Mouse (Mus musculus) adrenal gland, postnatal 25 days (tissue): ENCODE results near the gene Cacna1e. TPM values are rescaled to one million over a fixed set of nuclear protein-coding genes. Genes with fewer than 3 reads are reported as not detected.
A peak's percentile ranks its signal among the peaks of the same experiment; 100 is the strongest.

Experiments used
- DNase-seq: peaks from one replicate; pipeline ENCODE4 v3.0.0; 2021; ENCODE audit warnings: mixed read lengths
- total RNA-seq: library from RNA; stranded (reverse); gene quantifications from 2 replicates; pipeline ENCODE4 v1.2.3, GENCODE M21; 2021

Cacna1e gene
- total RNA-seq, 1 experiment from 2014 or later = 0.15 TPM

DNA sequence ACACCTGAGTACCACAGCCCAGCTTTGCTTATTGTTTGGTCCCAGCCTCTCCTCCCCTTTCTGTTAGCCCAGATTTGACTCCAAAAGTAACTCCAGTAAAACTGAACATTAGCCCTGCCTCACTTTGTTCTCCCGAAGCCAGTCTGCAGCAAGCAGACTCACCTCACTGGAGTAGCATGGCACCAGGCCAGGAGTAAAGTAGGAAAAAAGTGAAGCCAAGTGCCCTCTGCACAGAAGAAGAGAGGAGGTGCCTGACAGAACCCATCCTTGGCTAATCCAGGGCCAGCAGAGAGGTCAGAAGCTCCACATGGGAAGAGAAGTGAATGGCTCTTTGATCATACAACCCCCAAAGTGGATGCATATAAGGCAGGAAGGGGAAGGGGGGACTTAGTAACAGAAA, 100.8 kb downstream of the Cacna1e start:
- DNase-seq = no peak

DNA sequence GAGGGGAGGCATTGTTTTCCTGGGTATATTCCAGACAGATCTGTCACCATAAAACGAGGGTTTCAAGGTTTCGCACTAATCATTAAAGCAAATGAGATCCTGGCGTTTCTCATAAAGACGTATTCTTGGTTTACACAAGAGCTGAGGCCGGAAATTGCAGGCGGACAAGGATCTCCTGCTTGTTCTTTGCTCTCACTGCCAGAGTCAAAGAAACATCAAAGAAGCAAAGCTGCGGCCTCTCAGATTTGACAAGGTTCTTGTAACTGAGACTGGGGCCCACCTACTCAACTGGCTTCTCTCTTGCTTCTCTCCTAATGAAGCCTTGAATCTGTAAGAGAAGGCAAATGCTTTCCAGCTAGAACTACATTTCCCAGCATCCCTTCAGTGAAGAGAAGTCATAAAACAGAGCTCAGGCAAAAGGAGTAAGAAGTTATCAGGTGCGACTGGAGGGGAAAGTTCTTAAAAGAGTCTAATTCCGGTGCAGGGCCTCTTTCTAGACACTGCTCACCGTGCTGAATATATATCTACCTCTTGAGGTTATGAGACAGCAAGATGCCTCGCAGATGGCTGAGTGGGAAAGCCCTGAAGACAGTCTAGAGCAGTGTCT, 104.3 kb downstream of the Cacna1e start:
- DNase-seq = no peak

DNA sequence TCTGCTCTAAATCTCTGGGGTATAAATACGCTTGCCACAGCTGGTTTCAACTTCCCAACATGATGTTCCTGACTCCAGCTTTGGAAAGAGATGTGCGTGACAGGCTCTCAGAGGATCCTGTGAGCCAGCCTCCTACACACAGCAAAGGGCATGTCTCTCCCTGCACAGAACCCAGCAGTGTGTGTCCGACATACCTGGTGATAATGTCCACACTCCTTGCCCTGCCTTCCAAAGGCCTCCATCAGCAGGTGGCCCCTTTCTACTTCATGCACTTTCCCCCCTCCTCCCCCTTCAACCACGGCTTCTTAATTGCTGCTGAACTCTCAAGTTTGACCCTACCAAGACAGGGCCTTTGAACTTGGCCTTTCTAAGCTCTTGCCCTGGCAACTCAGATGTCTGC, 108.0 kb downstream of the Cacna1e start:
- no peak for DNase-seq

DNA sequence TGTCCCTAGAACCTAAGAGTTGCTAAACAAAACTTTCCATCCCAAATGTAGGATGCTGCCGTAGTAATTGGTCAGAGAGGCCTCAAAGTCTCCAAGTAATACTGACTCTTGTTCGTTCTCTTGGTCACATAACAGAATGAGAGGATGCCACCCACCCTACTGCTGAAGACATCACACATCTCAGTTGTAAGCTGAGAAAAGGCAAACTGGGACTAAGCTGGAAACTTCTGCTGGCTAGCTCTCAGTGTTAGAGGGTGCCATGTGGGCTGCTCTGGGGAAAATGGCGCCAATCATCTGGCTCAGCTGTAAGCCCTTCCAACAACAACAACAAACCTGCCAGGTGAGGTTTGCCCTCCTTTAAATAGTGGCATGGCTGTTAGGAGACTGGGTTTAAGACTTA, 109.8 kb downstream of the Cacna1e start:
- no peak for DNase-seq

DNA sequence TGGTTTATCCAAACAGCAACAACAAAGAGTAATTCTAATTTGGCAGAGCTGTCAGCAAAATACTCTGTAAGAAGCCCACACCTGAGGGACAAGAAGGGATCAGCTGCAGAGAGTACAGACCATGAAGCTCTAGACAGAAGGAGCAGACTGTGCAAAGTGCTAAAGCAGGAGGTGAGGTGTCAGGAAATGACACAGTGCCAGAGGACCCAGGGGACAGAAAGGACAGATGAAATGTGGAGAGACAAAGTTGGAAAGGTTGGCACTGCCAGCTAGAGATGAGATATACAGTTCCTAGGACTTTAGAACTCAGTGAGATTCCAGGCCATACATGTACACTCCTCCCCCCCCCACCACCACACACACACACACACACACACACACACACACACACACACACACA, 113.2 kb downstream of the Cacna1e start:
- no peak for DNase-seq

DNA sequence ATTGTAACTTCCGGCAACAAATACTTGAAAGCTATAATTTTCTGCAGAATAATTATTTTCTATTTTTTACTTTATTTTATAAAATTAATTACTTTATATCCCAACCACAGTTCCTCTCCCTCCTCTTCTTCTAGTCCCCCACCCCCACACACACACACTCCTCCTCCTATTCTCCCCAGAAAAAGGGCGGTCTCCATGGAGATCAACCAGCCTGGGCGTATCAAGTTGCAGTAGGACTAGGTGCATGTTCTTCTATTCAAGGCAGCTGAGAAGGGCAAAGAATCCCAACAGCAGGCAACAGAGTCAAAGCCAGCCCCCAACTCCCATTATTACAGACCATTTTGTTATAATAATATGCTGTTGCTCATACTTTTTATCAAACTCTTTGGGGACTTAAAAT, 113.8 kb downstream of the Cacna1e start:
- DNase-seq = no peak

DNA sequence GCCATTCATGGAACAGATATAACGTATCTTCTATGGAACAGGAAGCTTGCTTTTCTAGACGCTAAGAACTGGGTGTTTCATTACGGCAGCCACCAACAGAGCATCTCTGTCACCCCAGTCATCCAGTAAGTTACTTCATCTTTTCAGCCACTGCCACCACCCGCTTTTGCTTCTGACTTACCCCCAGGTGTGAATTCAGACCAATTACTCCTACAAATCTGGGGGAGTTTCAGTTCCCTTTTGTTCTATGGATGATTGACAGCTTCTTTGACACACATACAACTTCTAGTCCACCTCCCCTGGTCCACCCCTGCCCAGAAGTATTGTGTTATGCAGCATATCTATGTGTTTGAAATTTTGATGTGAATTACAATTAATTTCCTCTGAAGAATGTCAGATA, 121.2 kb downstream of the Cacna1e start:
- no peak for DNase-seq

DNA sequence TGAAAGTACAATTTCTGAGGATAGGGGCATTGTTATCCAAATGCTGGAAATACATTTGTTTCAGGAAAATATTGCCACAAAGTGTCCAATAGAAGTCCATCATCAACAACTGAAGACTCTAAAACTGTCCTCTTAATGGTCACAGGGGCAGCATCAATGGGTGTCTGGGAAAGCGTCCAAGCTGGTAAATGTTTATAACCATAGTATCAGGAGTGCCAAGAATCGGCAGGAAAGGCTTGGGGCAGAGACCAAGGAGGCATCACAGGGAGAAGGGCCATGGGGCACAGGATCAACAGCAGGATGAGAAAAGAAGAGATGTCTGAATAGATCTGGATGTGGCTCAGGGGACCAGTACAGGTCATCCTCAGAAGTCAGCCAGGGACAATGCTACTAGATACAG, 132.2 kb downstream of the Cacna1e start:
- DNase-seq = no peak

DNA sequence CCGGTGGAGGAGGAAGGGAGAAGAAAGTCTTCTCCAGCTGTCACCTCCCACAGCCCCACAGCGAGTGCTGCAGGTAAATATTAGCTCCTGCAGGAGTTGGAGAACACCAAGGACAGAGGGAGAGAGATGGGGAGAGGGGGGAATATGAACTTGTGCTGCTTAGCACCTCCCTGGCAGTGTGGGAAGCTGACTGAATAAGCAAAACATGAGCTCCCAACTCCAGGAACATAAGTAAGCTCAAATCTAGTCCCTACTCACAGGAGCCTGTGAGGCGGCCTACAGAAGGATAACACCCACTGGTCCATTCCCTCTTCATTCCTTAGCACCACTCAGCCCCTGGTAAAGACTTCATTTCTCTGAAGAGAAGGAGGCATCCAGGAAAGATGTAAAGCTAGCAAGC, 135.8 kb downstream of the Cacna1e start:
- no peak for DNase-seq

DNA sequence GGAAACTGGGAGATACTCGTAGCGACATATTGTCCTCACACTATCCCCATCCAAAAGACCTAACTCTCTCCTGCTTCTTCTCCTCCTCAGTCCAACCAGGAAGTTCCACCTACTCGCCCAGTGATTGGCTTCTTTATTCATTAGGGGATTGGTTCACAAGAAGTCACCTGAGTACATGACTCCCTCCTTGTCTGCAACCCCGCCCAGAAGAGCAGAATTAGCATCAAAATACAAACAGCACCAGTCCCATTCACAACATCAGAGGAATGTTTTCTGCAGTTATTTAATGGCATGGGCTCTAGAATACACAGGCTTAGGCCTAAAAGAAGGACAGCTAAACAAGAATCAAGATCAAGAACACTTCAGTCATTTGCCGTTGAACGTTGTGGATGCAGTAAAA, 139.1 kb downstream of the Cacna1e start:
- no peak for DNase-seq

DNA sequence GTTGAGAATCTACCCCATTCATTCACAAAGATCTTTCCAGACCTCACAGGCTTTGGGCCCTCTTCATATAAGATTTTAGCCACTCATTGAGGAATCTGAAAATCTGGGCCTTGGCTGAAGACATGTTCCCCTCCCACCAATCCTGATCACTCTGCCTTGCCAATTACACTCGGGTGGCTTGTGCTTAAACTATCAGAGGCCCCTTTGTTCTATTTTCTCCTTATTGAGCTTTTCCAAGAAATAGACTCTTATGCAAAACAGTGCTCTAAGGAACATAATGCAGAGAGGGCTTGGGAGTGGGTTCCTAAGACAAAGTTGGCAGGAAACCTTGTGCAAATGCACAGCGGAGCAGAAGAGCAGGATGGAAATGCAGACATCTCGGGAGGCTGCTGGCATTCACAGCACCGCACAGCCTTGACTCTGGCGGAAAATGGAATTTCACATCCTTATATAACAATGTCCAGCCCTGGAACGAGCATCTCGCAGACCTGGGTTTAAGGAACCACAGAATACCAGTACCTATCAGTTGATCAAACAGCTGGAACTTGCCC, 153.8 kb downstream of the Cacna1e start:
- DNase-seq = no peak

DNA sequence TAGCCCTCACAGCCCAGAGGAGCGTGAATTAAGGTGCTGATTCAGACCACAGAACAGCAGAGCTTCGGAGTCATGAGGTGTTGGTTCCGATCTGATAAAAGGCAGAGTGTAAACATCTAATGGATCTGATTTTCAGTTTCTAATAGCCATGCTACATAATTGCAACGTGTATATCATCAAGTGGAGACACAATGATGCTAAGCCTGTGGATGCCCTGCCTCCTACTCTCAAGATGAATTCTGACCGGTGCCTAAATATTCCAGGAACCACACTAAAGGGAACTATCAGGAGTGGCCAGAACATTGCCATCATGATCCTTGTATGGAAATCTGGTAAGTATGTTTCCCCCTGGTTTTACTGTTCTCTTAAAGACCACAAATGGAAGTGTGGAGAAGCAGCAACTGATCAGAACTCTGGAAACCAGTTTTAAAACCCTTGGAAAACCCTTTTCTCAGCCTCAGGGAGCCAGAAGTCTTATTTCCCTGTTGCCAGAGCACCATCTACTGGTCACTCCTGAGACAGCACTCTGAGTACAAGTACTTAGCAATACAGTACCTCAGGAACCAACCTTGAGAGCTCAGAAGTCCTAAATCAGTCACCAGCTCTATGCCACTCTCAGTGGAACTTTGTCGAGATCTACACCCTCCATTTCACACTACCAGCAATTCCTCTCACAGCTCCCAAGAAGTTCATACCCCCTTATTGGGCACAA, 154.9 kb downstream of the Cacna1e start:
- DNase-seq = peak; percentile 67

DNA sequence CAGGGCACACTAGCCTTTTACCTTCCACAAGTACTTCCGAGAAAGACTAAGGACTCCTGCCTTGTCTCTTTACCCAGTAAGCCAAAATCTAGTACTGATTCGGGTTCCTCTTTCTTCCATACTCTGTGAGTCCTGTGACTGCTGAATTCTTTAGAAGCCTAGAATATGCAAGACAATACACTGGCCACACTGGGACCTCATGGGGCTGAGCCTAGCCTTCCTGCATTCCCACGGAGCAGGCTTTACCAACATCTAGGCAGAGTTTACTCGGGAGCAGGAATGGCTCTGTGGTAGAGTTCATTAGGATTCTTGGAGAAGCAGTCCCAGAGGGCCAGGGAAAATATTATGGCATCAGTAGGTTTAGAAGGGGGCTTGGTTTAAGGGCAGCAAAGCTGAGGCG, 155.6 kb downstream of the Cacna1e start:
- DNase-seq = no peak

DNA sequence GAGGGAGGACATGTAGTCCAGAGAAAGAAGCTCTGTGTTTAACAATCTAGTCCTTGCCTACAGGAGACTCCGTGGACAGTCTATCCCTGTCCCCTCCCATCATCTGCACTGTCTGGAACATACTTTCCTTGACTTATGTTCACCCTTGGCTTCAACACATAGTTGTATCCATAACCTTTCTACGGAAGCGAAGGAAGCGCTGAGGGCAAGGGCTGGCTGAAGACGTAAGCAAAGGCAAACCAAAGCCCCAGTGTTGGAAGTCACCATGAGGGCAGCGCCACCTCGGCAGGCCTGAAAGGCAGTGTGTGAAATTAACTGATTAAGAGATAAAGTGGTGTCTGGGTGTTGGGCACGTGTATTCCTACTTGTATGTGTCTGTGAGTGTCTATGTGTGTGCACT, 156.6 kb downstream of the Cacna1e start:
- DNase-seq = no peak

DNA sequence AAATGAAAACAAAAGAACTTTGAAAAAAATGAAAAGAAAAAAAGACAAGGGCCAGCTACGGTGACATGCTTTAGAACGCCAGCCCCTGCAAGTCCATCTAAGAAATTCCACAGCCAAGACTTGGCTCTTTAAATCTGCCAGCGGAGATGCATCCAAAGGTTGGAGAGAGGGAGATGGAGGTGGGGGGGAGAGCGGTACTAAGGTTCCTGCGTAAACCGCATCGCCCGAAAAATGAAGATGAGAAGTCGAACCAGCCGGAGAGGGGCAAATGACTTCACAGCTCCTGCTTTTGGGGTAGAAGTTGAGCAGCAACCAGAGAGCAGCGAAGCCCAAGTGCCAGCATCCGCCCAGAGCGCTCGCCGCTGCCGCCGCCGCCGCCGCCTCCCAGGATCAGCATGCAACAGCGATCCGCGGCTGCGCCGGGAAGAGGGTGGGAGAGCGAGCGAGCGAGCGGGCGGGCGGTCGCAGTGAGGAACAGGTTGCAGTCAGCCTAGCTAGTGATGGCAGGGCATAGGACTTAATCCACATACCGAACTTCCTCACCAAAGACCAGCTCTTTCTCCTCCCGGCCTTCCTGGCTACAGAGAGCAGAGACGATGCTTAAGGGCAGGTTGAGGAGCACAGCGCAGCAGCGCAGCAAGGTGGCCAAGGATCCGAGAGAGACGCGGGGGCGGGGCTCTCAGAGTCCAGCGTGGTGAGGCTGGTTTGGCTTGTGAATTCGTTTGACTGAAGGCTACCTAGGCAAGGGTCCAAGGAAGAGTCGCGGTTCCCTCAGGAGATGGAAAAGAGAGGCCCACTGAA, 157.7 kb downstream of the Cacna1e start:
- peak; percentile 20 for DNase-seq

DNA sequence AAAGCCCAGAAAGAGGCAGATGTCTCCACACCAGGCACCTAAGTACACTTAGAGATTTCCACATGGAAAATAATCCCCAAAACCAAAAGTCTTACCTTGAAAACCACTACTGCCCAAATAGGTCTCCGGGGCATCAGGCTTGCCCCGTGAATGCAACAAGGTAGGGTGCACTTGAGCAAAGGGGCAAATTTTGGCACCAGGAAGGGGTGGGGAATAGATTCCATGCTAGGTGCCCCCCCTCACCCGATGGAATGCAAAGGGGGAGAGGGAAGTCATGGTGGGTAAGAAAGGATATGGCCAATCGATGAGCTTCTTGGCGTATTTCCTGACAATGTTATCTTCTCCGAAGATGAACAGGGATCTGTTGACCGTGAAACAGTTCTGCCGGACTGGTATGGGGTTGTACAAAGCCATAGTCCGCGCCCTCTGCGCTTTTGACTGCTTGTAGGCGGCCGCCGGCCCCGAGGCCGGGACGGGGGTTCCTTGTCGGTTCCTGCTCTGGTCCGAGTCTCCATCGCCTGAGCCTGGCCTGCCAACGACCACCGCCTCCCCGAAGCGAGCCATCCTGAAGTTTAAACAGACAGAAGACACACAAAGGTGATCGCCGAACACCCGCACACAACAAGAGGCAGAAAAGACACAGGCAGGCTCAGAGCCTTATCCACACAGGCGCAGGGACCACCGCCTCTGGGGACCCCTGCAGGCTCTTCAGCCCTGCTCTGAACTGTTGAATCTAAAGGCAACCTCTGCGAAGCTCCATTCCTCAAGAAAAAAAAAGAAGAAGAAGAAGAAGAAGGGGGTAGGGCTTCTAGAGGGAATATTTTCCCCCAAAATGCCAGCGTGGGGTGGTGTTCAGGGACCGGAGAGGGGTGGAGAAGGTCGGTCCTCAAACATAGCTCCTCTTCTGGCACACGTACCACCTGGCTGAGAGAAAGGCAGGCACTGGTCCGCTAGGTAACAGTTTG, 158.7 kb downstream of the Cacna1e start:
- DNase-seq = no peak

DNA sequence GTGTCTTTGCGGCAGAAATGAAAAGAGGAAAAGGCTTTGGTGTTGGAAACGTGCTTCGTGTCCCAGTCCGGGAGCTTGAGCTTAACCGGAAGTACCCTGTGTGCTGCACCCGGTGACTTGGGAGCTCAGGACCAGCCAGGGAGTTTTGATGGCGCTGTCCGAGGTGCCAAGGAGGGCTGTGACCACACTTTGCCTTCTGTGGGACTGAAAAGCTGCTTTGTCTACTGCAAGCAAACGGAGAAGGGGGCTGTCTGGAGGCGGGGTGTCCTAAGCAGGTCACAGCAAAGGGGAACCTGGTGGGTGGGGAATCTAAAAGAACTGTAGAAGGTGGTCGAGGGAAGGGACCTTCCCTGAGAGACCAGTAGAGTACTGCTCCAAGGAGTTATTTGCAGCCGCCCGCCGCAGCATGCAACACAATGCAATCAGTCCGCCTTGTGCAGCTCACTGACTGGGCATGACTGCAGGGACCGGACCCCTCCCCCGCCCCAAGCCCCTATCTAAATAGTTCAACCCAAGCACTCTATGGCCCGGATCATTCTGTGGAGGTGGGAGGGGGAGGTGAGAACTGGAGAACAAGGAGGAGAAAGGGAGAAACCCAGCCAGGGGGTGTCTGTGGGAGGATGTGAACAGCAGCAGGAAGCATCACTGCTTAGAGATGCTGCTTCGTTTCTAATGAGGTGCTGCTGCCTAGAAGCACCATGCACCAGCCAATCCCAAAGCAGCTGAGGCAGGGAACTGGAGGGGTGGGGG, 160.6 kb downstream of the Cacna1e start:
- no peak for DNase-seq

DNA sequence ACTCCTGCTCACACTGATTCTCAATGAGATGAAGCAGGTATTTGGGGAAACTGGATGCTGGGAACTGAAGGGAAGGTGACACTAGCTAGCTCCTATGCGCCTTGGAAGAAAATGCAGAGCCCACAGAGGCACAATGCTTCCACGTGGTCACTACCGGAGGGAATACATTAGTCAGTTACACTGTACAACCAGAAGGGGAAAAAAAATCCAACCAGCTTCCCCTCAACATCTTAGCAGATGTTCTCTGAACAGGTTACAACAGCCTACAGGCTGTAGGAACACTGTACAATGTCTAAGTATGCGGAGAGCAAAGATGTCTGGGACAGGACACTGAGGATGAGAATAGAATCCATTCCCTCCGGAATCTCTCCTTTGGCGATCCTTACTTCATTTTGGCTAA, 161.2 kb downstream of the Cacna1e start:
- no peak for DNase-seq

DNA sequence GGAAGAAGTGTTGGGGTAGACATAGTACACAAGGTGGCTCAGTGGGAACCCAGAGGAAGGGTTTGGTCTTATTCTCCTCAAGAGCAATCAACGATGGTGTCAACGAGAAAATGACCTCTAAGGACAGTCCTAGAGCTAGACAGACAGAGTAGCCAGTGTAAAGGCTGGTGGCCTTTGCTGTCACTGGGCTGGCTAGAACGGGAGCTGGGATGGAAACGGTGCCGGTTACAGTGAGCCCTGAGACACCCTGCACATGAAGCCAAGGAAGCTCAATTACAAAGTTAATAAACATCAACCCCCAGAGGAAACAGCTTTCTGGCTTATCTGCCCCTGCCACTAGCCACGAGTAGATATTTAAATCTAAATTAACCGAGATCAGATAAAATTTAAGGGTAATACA, 168.7 kb downstream of the Cacna1e start:
- DNase-seq = no peak

DNA sequence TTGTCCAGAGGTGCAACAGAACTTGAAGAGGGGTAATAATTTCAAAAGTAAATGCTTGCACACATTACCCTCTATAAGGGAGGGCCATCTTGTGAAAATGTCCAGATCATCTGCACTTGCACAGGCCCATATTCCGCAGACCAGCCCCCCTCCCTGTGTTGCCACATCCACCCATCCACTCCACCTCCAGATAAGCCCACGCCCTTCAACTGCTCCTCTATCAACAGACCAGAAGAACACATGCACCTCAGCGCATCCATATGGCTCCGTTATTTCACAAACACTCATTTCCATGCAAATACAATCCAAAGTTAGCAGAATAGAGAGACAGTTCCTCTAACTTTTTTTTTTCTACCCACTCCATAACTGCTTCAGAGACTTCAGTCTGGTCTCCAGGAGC, 171.6 kb downstream of the Cacna1e start:
- no peak for DNase-seq

DNA sequence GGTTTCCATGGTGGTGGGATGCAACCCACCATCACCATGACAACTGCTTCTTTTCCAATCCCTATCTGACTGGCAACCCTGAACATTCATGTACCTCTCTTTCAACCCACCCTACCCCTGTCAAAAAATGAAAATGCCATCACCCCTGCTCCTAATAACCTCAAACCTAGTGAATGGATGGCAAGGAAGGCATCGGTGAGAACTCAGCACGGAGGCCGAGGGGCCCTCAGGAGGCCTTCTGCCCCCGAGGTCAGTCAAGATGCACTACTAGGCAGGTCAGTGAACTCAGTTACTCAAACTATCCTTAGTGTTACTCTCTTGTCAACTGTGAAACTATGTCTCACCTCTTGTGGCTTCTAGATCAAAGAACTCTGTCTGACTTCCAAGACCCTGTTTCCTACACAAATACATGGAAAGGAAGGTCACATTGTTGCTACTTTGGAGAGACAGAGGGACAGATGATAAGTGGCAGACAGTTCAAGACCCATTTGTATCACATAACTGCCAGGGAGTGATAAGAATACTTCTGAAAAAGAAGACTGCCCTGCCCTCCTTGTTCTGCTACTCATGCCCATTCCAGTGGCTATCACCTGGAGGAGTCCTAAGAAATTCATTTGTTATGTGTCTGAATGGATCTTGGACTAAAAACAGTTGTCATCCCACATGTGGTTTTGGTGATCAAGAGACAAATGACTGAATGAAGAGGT, 176.6 kb downstream of the Cacna1e start:
- no peak for DNase-seq
